Mouse (Mus musculus) forebrain, embryonic 13.5 days (tissue): Measurements from ENCODE around the gene Gjb6. TPM values are rescaled to one million over a fixed set of nuclear protein-coding genes. Genes with fewer than 3 reads are reported as not detected.
A peak's percentile ranks its signal among the peaks of the same experiment; 100 is the strongest.

ENCODE experiments used
- ATAC-seq: fragments of 200-750 bp; cut with Nextera tagmentation; 2 replicates; pipeline ENCODE4 v1.8.0; 2017
- H3K27ac ChIP-seq: fragments of 300-500 bp; sonication (generic); 2 replicates; pipeline ENCODE4 v1.5.1; 2015; ENCODE audit warnings: inconsistent platforms, mild to moderate bottlenecking, moderate library complexity
- H3K27me3 ChIP-seq: fragments of 300-500 bp; sonication (generic); 2 replicates; pipeline ENCODE4 v1.6.1; 2015; ENCODE audit warnings: mild to moderate bottlenecking, inconsistent platforms
- H3K36me3 ChIP-seq: fragments of 300-500 bp; sonication (generic); 2 replicates; pipeline ENCODE4 v1.6.1; 2015; ENCODE audit warnings: mild to moderate bottlenecking, inconsistent platforms; ENCODE audit not compliant: poor library complexity, severe bottlenecking
- H3K4me1 ChIP-seq: fragments of 300-500 bp; sonication (generic); 2 replicates; pipeline ENCODE4 v1.6.1; 2015; ENCODE audit warnings: inconsistent platforms
- H3K4me2 ChIP-seq: fragments of 300-500 bp; sonication (generic); 2 replicates; pipeline ENCODE4 v1.6.1; 2015; ENCODE audit warnings: inconsistent platforms, mild to moderate bottlenecking, moderate library complexity
- H3K4me3 ChIP-seq: fragments of 300-500 bp; sonication (generic); 2 replicates; pipeline ENCODE4 v1.5.1; 2015; ENCODE audit warnings: mild to moderate bottlenecking, inconsistent platforms
- H3K9ac ChIP-seq: fragments of 300-500 bp; sonication (generic); 2 replicates; pipeline ENCODE4 v1.6.1; 2015; ENCODE audit warnings: mild to moderate bottlenecking, inconsistent platforms
- H3K9me3 ChIP-seq: fragments of 300-500 bp; sonication (generic); replicated peaks from 2 replicates; pipeline ENCODE4 v1.6.1; 2016; ENCODE audit warnings: inconsistent platforms
- WGBS: fragments of 180-500 bp; shearing (Covaris S2); methylation state at CpG from one replicate; pipeline ENCODE4 v1.1.7; 2015; 5-methylcytosine and 5-hydroxymethylcytosine counted together
- polyA plus RNA-seq: library from polyadenylated mRNA; unstranded; fragments of >200 nt; fragmentation: Nextera tagmentation; extraction: Ambion mirVana; gene quantifications from 2 replicates; pipeline ENCODE4 v1.2.1, GENCODE M21; 2015

The Gjb6 gene
- polyA plus RNA-seq, 1 experiment from 2014 or later = 4.7 TPM

DNA sequence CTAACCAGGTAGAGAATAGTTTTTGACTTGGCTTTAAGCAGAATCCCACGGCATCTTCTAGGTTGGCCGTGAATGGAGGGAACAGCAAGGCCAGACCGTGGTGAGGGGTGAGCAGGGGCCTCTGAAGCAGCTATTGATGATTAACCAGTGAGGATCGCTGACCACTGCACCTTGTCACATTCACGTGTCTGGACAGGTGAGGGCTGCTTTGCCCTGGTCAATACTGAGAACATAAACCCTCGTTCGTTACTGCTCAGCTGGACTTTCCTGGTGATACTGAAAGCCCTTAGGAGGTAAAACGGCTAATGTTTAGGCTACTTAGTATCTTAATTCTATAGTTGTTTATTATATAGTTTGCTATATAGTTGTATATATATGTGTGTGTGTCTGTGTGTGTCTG, 26.3 kb downstream of the Gjb6 start:
- H3K4me3 ChIP-seq = no peak overlapping the region
- H3K27me3 ChIP-seq = peaks cover 60% of the 10 kb centered on the region
- WGBS = 76% methylated on average over 8 of the region's 8 CpGs
- no peaks in the 10 kb centered on the region for H3K9me3 ChIP-seq
- H3K9ac ChIP-seq = no peak overlapping the region
- no peak overlapping the region for H3K4me2 ChIP-seq
- H3K27ac ChIP-seq = no peak overlapping the region
- peaks cover 16% of the 10 kb centered on the region for H3K4me1 ChIP-seq
- no peaks in the 10 kb centered on the region for H3K36me3 ChIP-seq
- no peak for ATAC-seq

DNA sequence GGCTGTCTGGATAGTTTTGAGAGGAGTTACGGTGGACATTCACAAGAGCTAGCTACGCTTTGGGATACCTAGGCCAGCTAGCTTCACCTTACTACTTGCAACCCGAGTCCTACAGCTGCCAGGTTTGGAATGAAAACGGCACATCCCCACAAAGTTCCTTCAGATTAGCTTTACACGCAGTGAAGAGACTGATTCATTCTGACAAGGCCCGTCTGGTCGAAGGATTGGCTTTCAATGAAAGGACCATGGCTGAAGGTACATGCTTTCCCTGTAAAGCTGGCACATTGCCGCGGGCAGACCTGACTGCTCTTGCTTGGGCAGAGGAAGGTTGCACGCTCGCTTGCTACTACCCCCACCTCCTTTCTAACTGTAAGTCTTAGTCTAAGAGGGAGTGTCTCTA, 27.7 kb downstream of the Gjb6 start:
- Histone ChIP-seq H3K27me3 (peaks cover 66% of the 10 kb centered on the region), H3K4me2 (no peak overlapping the region), H3K4me1 (peaks cover 16% of the 10 kb centered on the region), H3K27ac (no peak overlapping the region), H3K9ac (no peak overlapping the region), H3K4me3 (no peak overlapping the region), H3K9me3 (no peaks in the 10 kb centered on the region), H3K36me3 (no peaks in the 10 kb centered on the region)
- ATAC-seq = no peak
- 47% methylated on average over 11 of the region's 11 CpGs for WGBS

DNA sequence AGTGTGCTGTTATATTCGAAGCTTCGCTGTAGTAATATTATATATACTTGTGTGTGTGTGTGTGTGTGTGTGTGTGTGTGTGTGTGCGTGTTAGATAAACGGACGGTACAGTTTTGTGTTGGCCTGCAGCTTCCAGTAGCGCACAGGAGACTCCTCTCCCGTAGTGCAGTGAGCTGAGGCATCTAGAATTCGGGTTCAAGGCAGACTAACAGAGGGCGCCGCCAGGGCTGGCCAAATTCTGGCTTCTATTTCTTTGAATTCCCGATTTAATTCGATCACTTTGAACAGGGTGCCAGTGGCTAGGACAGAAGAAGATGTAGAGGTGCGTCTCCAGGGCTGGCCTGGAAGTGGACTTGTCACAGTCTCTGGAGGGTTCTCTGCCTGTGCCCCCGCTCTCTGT, 28.3 kb downstream of the Gjb6 start:
- no peak overlapping the region for H3K9ac ChIP-seq
- no peak overlapping the region for H3K27ac ChIP-seq
- peak overlapping the region; percentile 99 for H3K4me2 ChIP-seq
- H3K4me3 ChIP-seq = peak overlapping the region; percentile 57
- WGBS = 9% methylated on average over 14 of the region's 14 CpGs
- no peak for ATAC-seq
- H3K9me3 ChIP-seq = no peaks in the 10 kb centered on the region
- peaks cover 70% of the 10 kb centered on the region for H3K27me3 ChIP-seq
- no peaks in the 10 kb centered on the region for H3K36me3 ChIP-seq
- peaks cover 16% of the 10 kb centered on the region for H3K4me1 ChIP-seq

GRCm38 (mm10) chr14:57104106-57105023, 29.0 kb downstream of the Gjb6 start, which contains the start of gene Gjb2:
Gene Gjb2 (minus strand): TSS chr14:57104702.
- peak within 1 kb of the TSS; percentile 57 for H3K4me3 ChIP-seq
- H3K4me1 ChIP-seq = peaks cover 16% of the 10 kb centered on the region
- under 1% methylated on average over 65 of the region's 101 CpGs for WGBS
- peak within 1 kb of the TSS; percentile 61 for H3K9ac ChIP-seq
- H3K36me3 ChIP-seq = no peaks in the 10 kb centered on the region
- no peaks in the 10 kb centered on the region for H3K9me3 ChIP-seq
- ATAC-seq = peak; percentile 70
- no peak within 1 kb of the TSS for H3K27ac ChIP-seq
- peaks cover 70% of the 10 kb centered on the region for H3K27me3 ChIP-seq
- peak within 1 kb of the TSS; percentile 99 for H3K4me2 ChIP-seq

GRCm38 (mm10) chr14:57103711-57104105, 29.7 kb downstream of the Gjb6 start:
- peak overlapping the region; percentile 61 for H3K9ac ChIP-seq
- WGBS = 2% methylated on average over 22 of the region's 22 CpGs
- H3K27me3 ChIP-seq = peaks cover 70% of the 10 kb centered on the region
- no peaks in the 10 kb centered on the region for H3K9me3 ChIP-seq
- peaks cover 16% of the 10 kb centered on the region for H3K4me1 ChIP-seq
- peak overlapping the region; percentile 99 for H3K4me2 ChIP-seq
- H3K36me3 ChIP-seq = no peaks in the 10 kb centered on the region
- peak overlapping the region; percentile 57 for H3K4me3 ChIP-seq
- H3K27ac ChIP-seq = no peak overlapping the region
- ATAC-seq = no peak

- Histone ChIP-seq H3K4me3 (no peak overlapping the region), H3K4me2 (no peak overlapping the region), H3K4me1 (peaks cover 16% of the 10 kb centered on the region), H3K27ac (no peak overlapping the region), H3K36me3 (no peaks in the 10 kb centered on the region), H3K27me3 (peaks cover 70% of the 10 kb centered on the region), H3K9me3 (no peaks in the 10 kb centered on the region), H3K9ac (no peak overlapping the region)
- 52% methylated on average over 6 of the region's 6 CpGs for WGBS
- ATAC-seq = no peak
These were observed 30.3 kb downstream of the Gjb6 start for GRCm38 (mm10) chr14:57103121-57103520.

DNA sequence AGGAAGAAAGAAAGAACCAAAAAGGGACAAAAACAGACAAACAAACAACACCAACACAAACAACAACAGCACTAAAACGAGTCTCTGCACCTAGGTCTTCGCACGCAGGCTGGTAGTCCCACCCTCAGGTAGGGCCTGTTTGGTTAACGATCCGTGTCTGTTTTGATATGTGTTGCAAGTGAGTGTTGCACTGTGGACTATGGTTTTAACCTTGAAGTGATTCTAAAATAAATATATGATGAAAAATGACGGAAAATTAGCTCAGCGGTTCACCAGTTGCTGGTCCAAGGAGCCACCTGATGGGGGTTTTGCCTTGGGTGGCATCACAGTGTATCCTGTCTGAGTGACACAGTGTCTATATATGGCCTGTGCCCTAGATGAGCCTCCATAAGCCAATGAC, 31.8 kb downstream of the Gjb6 start:
- 91% methylated on average over 7 of the region's 7 CpGs for WGBS
- Histone ChIP-seq H3K27me3 (peaks cover 55% of the 10 kb centered on the region), H3K27ac (no peak overlapping the region), H3K36me3 (no peaks in the 10 kb centered on the region), H3K9ac (no peak overlapping the region), H3K4me3 (no peak overlapping the region), H3K4me1 (peaks cover 16% of the 10 kb centered on the region), H3K9me3 (no peaks in the 10 kb centered on the region), H3K4me2 (no peak overlapping the region)
- no peak for ATAC-seq

DNA sequence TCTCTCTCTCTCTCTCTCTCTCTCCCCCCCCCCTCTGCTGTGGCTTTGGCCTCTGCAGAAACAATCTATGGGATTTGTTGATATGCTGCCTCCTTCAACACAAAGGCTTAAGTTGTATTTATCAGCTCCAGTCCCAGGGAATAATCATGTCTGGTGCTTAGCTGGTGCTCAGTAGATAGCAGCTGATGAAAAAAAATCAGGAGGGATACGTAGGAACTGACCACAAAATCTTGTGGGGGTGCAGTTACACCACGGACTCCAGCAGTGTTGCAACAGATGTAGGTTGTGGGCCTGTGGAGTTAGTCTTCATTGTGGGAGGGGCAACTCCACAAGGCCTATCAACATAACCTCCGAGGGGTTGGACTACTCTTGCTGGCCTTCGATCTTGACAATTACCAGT, 37.6 kb downstream of the Gjb6 start:
- H3K9me3 ChIP-seq = no peaks in the 10 kb centered on the region
- H3K27me3 ChIP-seq = 0 out of 2 replicates have a peak, but pooled peaks cover 4% of the 10 kb centered on the region
- no peak overlapping the region for H3K9ac ChIP-seq
- no peaks in the 10 kb centered on the region for H3K36me3 ChIP-seq
- H3K27ac ChIP-seq = no peak overlapping the region
- 80% methylated on average over 4 of the region's 4 CpGs for WGBS
- no peak overlapping the region for H3K4me2 ChIP-seq
- no peaks in the 10 kb centered on the region for H3K4me1 ChIP-seq
- ATAC-seq = no peak
- H3K4me3 ChIP-seq = no peak overlapping the region

DNA sequence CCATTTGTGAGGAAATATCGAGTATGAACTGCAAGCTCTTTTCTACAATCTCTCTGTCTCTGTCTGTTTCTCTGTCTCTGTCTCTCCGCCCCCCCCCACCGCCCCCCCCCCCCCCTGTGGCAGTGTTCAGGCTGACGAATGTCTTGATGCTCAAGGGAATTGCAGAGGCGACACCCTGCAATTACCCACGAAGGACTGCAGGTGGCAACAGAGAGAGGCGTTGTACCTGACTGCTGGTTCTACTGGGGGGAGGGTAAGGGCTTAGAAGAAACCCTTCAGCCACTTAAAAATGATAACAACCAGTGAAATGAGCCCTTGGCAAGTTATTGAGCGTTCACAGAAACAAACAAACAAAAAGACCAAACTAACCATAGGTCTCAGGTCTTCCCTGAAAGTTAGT, 40.4 kb downstream of the Gjb6 start:
- Histone ChIP-seq H3K27me3 (no peaks in the 10 kb centered on the region), H3K36me3 (no peaks in the 10 kb centered on the region), H3K4me1 (no peaks in the 10 kb centered on the region), H3K27ac (no peak overlapping the region), H3K9me3 (no peaks in the 10 kb centered on the region), H3K4me3 (no peak overlapping the region), H3K4me2 (no peak overlapping the region), H3K9ac (no peak overlapping the region)
- ATAC-seq = no peak
- WGBS = 12% methylated on average over 7 of the region's 8 CpGs

GRCm38 (mm10) chr14:57090001-57090400, 43.4 kb downstream of the Gjb6 start:
- WGBS = 68% methylated on average over 2 of the region's 2 CpGs
- H3K9ac ChIP-seq = no peak overlapping the region
- H3K4me1 ChIP-seq = no peaks in the 10 kb centered on the region
- no peak overlapping the region for H3K4me2 ChIP-seq
- H3K27me3 ChIP-seq = no peaks in the 10 kb centered on the region
- no peak for ATAC-seq
- no peaks in the 10 kb centered on the region for H3K36me3 ChIP-seq
- H3K27ac ChIP-seq = no peak overlapping the region
- H3K4me3 ChIP-seq = no peak overlapping the region
- H3K9me3 ChIP-seq = no peaks in the 10 kb centered on the region

DNA sequence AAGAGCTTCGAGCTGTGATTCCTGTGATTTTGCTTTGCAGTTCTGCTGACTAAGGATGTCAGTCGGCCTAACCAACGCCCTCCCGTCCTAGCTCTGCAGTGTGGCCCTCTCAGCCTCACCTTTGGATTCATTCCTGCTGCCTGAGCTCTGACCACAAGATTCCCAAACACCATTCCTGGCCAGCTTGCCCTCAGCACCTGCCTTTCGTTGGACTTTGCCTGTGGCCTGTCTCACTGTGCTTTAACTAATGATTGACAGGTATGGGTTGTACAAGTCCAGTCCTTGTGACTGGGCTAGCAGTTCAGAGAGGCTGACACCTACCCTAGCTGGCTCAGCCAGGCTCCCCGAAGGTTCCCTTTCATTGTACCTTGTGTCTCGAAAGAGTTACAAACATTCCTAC, 44.3 kb downstream of the Gjb6 start:
- Histone ChIP-seq H3K4me3 (no peak overlapping the region), H3K36me3 (no peaks in the 10 kb centered on the region), H3K4me2 (no peak overlapping the region), H3K9me3 (no peaks in the 10 kb centered on the region), H3K27me3 (no peaks in the 10 kb centered on the region), H3K27ac (no peak overlapping the region), H3K9ac (no peak overlapping the region), H3K4me1 (no peaks in the 10 kb centered on the region)
- ATAC-seq = no peak
- 85% methylated on average over 7 of the region's 7 CpGs for WGBS

GRCm38 (mm10) chr14:57084180-57084668, 49.2 kb downstream of the Gjb6 start:
- no peaks in the 10 kb centered on the region for H3K4me1 ChIP-seq
- 75% methylated on average over 11 of the region's 11 CpGs for WGBS
- no peak overlapping the region for H3K4me2 ChIP-seq
- H3K9me3 ChIP-seq = no peaks in the 10 kb centered on the region
- H3K27ac ChIP-seq = no peak overlapping the region
- ATAC-seq = no peak
- H3K9ac ChIP-seq = no peak overlapping the region
- H3K27me3 ChIP-seq = no peaks in the 10 kb centered on the region
- no peaks in the 10 kb centered on the region for H3K36me3 ChIP-seq
- no peak overlapping the region for H3K4me3 ChIP-seq
